Mouse (Mus musculus) heart, postnatal 0 days (tissue): ENCODE measurements around the gene Slc4a8. TPM values are rescaled to one million over a fixed set of nuclear protein-coding genes. Genes with fewer than 3 reads are reported as not detected.

Experiments used
- ATAC-seq: fragments of 200-750 bp; cut with Nextera tagmentation; 2 replicates; pipeline ENCODE4 v1.8.0; 2017; ENCODE audit warnings: low read depth, moderate number of reproducible peaks, moderate library complexity; ENCODE audit not compliant: insufficient read depth
- DNase-seq: peaks from one replicate; pipeline ENCODE4 v3.0.0-alpha.2; 2016; ENCODE audit warnings: low spot score
- H3K27ac ChIP-seq: fragments of 300-500 bp; sonication (generic); 2 replicates; pipeline ENCODE4 v1.5.1; 2014; ENCODE audit warnings: low read depth, mild to moderate bottlenecking
- H3K27me3 ChIP-seq: fragments of 300-500 bp; sonication (generic); 2 replicates; pipeline ENCODE4 v1.6.1; 2014; ENCODE audit warnings: low read length, mixed read lengths; ENCODE audit not compliant: control insufficient read depth, insufficient read depth
- H3K36me3 ChIP-seq: fragments of 300-500 bp; sonication (generic); replicated peaks from 2 replicates; pipeline ENCODE4 v1.6.1; 2014; ENCODE audit warnings: low read length, mixed read lengths; ENCODE audit not compliant: control insufficient read depth, insufficient read depth
- H3K4me1 ChIP-seq: fragments of 300-500 bp; sonication (generic); 2 replicates; pipeline ENCODE4 v1.6.1; 2014; ENCODE audit warnings: antibody characterized with exemption; ENCODE audit not compliant: control insufficient read depth, insufficient read depth
- H3K4me2 ChIP-seq: fragments of 300-500 bp; sonication (generic); 2 replicates; pipeline ENCODE4 v1.6.1; 2014; ENCODE audit warnings: low read depth, mild to moderate bottlenecking, low read length, moderate library complexity
- H3K4me3 ChIP-seq: fragments of 300-500 bp; sonication (generic); 2 replicates; pipeline ENCODE4 v1.5.1; 2014; ENCODE audit warnings: low read depth, low read length
- H3K9ac ChIP-seq: fragments of 300-500 bp; sonication (generic); replicated peaks from 2 replicates; pipeline ENCODE4 v1.6.1; 2014; ENCODE audit warnings: low read depth, low read length, mixed read lengths
- H3K9me3 ChIP-seq: fragments of 300-500 bp; sonication (generic); replicated peaks from 2 replicates; pipeline ENCODE4 v1.6.1; 2016; ENCODE audit warnings: low read length; ENCODE audit not compliant: control insufficient read depth
- CTCF ChIP-seq: IDR thresholded peaks from 2 replicates; pipeline ENCODE4 v1.5.1; 2016; ENCODE audit warnings: antibody characterized with exemption, control low read depth, low read depth
- EP300 ChIP-seq: IDR thresholded peaks from 2 replicates; pipeline ENCODE4 v1.6.1; 2016; ENCODE audit warnings: antibody characterized with exemption, low read depth
- WGBS: fragments of 180-500 bp; shearing (Covaris S2); extraction: QIAGEN DNeasy Blood & Tissue Kit; methylation state at CpG from one replicate; pipeline ENCODE4 v1.1.7; 2014; 5-methylcytosine and 5-hydroxymethylcytosine counted together
- polyA plus RNA-seq: library from polyadenylated mRNA; unstranded; fragments of >200 nt; fragmentation: Nextera tagmentation; extraction: Ambion mirVana; gene quantifications from 2 replicates; pipeline ENCODE4 v1.2.1, GENCODE M21; 2015
- total RNA-seq: library from RNA; depleted of rRNA; stranded (reverse); fragments of >200 nt; gene quantifications from 2 replicates; pipeline ENCODE4 v1.2.3, GENCODE M21; 2014; ENCODE audit warnings: low replicate concordance

Gene Slc4a8
- total and polyA plus RNA-seq, 2 experiments from 2014 or later, result 0.19 to 0.81 TPM

GRCm38 (mm10) chr15:100775189-100776166, 13.9 kb downstream of the Slc4a8 start:
- Histone ChIP-seq H3K9me3 (no peaks in the 10 kb centered on the region), H3K4me1 (no peaks in the 10 kb centered on the region), H3K4me3 (no peak overlapping the region), H3K27me3 (peaks cover 43% of the 10 kb centered on the region), H3K36me3 (no peaks in the 10 kb centered on the region), H3K9ac (no peak overlapping the region), H3K27ac (no peak overlapping the region), H3K4me2 (no peak overlapping the region)
- TF ChIP-seq CTCF, result no peak
- no peak for TF ChIP-seq EP300
- WGBS, result 64% methylated on average over 19 of the region's 19 CpGs
- DNase-seq (no peak), ATAC-seq (no peak)

GRCm38 (mm10) chr15:100776424-100776823, 14.9 kb downstream of the Slc4a8 start:
- H3K9me3 ChIP-seq, result no peaks in the 10 kb centered on the region
- DNase-seq (no peak), ATAC-seq (no peak)
- WGBS, result 89% methylated on average over 3 of the region's 3 CpGs
- H3K4me3 ChIP-seq, result no peak overlapping the region
- no peaks in the 10 kb centered on the region for H3K36me3 ChIP-seq
- TF ChIP-seq EP300 (no peak), CTCF (no peak)
- no peak overlapping the region for H3K4me2 ChIP-seq
- no peaks in the 10 kb centered on the region for H3K4me1 ChIP-seq
- H3K9ac ChIP-seq, result no peak overlapping the region
- peaks cover 37% of the 10 kb centered on the region for H3K27me3 ChIP-seq
- H3K27ac ChIP-seq, result no peak overlapping the region

GRCm38 (mm10) chr15:100777020-100778016, 15.8 kb downstream of the Slc4a8 start:
- H3K9me3 ChIP-seq, result no peaks in the 10 kb centered on the region
- DNase-seq (no peak), ATAC-seq (peak; percentile 27; the same call in 1 of the 2 replicates)
- no peaks in the 10 kb centered on the region for H3K4me1 ChIP-seq
- H3K27ac ChIP-seq, result no peak overlapping the region
- peaks cover 36% of the 10 kb centered on the region for H3K27me3 ChIP-seq
- 59% methylated on average over 32 of the region's 32 CpGs for WGBS
- no peak overlapping the region for H3K4me3 ChIP-seq
- H3K9ac ChIP-seq, result no peak overlapping the region
- no peak overlapping the region for H3K4me2 ChIP-seq
- TF ChIP-seq CTCF, result no peak
- TF ChIP-seq EP300, result no peak
- H3K36me3 ChIP-seq, result no peaks in the 10 kb centered on the region

GRCm38 (mm10) chr15:100779896-100780295, 18.3 kb downstream of the Slc4a8 start:
- peaks cover 30% of the 10 kb centered on the region; the same call in 1 of the 2 replicates for H3K27me3 ChIP-seq
- no peak for TF ChIP-seq EP300
- TF ChIP-seq CTCF, result no peak

GRCm38 (mm10) chr15:100783244-100783987, 21.9 kb downstream of the Slc4a8 start:
- H3K4me3 ChIP-seq, result no peak overlapping the region
- H3K9me3 ChIP-seq, result 0 out of 2 replicates have a peak, but pooled peaks cover 3% of the 10 kb centered on the region
- no peak overlapping the region for H3K4me2 ChIP-seq
- TF ChIP-seq EP300, result no peak
- TF ChIP-seq CTCF, result no peak
- H3K36me3 ChIP-seq, result no peaks in the 10 kb centered on the region
- no peak overlapping the region for H3K9ac ChIP-seq
- 88% methylated on average over 13 of the region's 13 CpGs for WGBS
- no peak for ATAC-seq
- no peak overlapping the region for H3K27ac ChIP-seq
- H3K27me3 ChIP-seq, result 0 out of 2 replicates have a peak, but pooled peaks cover 9% of the 10 kb centered on the region
- DNase-seq, result no peak
- no peaks in the 10 kb centered on the region for H3K4me1 ChIP-seq

More at GRCm38 (mm10) chr15:100779896-100780295, 18.3 kb downstream of the Slc4a8 start:
- 0 out of 2 replicates have a peak, but pooled peaks cover 3% of the 10 kb centered on the region for H3K9me3 ChIP-seq
- no peaks in the 10 kb centered on the region for H3K4me1 ChIP-seq
- H3K9ac ChIP-seq, result no peak overlapping the region
- WGBS, result 58% methylated on average over 10 of the region's 10 CpGs
- H3K36me3 ChIP-seq, result no peaks in the 10 kb centered on the region
- H3K27ac ChIP-seq, result no peak overlapping the region
- ATAC-seq, result no peak
- H3K4me3 ChIP-seq, result no peak overlapping the region
- no peak for DNase-seq
- H3K4me2 ChIP-seq, result no peak overlapping the region
